Mouse (Mus musculus): ENCODE results near the gene Smco3.

Smco3 gene

DNA sequence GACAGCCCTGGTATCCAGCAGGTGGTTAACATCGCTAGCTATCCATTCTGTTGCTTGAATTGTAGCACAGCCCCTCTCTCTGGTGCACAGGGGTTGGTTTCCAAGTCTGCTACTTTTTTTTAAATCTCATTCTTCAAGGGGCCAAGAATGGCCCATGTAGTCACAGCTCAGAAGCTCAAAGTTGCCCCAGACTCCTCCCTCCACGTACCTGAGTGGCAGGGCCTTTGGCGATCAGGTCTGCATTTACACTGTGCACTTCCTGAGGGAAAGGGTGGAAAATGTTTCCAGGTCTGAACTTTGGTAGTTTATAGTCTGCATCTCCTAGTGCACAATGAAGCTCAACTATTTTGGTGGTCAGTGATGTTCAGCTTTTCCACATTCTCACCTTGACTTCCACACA is 12.0 kb upstream of the Smco3 start:
- no peak for DNase-seq (ENCODE audit: low read depth, low spot score)

DNA sequence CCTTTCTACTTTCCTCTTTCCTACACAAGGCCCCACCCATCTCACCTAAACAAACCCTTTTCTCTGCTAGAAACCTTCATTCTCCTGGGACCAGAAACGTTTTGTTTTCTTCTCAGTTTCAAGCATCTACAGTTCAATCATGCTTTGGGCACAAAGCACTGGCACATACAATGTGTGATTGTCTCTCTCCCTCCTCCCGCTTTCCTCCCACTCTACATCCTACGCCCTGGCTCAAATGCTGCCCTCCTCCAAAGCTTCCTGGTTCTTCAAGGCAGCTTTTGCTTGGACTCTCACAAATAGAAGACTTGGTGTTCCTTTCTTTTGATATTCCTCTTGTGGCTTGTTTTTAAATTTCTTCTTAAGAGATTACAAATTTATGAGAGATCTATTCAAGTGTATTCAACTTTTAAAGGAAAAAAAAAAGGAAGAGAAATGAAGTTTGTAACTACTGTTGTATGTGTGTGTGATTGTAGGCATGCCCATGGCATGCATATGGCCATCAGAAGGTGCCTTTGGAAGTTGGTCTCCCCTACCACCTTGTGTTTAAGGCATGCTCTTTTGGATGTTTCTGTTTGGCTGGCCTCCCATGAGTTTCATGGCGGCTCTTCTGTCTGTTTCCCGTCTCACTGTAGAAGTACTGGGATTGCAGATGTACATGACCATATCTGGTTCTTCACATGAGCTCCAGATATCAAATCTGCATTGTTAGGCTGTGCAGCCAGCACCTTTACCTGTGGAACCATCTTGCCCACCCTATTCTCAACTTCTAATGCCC is 10.6 kb upstream of the Smco3 start:
- DNase-seq (ENCODE audit: low read depth, low spot score) = no peak

DNA sequence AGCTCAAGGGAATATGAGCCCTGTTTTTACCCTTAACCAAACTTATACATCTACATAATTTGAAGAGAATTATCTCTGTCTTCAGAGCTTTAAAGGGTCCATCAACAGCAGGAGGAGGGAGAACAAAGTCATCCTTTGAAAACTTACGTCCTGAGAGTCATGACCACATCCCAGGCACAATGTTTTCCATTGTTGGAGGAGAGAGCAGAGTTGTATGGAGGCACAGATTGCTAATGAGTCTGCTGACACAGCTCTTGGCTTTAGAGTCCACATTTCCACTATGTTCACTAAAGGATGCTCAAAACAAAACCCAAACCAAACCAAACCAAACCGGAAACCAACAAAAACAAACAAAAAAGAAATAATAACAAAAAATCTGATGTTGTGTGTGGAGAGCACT is 9.7 kb upstream of the Smco3 start:
- DNase-seq (ENCODE audit: low read depth, low spot score) = no peak

- no peak for DNase-seq (ENCODE audit: low read depth, low spot score)
Observed at GRCm38 (mm10) chr6:136837323-136837722, 2.1 kb upstream of the Smco3 start.

- DNase-seq (ENCODE audit: low read depth, low spot score) = peak; percentile 62
Observed at GRCm38 (mm10) chr6:136831712-136832111, 3.5 kb downstream of the Smco3 start.

DNA sequence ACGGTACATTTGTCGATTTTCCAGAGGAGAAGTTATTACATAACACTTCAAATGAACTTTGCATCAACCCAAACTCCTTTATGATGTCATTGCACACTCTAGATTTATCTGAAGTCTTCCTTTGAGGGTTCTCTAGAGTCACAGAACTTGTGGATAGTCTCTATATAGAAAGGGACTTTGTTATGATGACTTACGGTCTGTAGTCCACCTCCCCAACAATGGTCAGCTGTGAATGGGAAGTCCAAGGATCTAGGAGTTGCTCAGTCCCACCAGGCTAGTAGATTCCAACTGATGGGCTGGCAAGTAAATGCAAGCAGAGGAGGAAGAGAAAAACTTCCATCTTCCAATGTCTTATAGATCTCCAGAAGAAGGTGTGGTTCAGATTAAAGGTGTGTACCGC is 6.6 kb downstream of the Smco3 start:
- no peak for DNase-seq (ENCODE audit: low read depth, low spot score)

GRCm38 (mm10) chr6:136827881-136828561 is 7.2 kb downstream of the Smco3 start, which contains the start of gene Wbp11:
Gene Wbp11, minus strand, starts transcription at chr6:136828233.
- peak; percentile 97 for DNase-seq (ENCODE audit: low read depth, low spot score)

- no peak for DNase-seq (ENCODE audit: low read depth, low spot score)
Observed at GRCm38 (mm10) chr6:136827516-136827880, 7.8 kb downstream of the Smco3 start, which contains the start of gene BC049715. Gene BC049715, plus strand, starts transcription at chr6:136827626.

- DNase-seq (ENCODE audit: low read depth, low spot score) = no peak
Observed at GRCm38 (mm10) chr6:136827116-136827515, 8.1 kb downstream of the Smco3 start.

DNA sequence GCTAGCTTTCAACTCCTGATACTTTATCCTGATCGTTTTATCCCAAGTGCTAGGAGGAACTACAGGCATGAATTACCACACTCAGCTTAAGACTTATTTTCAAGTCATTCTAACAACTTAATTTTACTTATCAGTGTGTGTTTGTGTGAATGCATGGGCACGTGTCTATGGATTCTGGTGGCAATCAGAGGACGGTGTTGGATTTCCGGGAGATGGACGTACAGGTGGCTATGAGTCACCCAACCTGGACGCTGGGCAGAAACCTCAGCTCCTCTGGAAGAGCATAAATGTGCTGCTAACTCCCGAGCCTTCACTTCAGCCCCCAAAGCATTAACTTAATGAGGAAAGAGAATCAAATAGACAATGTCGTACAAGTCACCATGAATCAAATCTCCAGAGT is 10.3 kb downstream of the Smco3 start:
- no peak for DNase-seq (ENCODE audit: low read depth, low spot score)

- no peak for DNase-seq (ENCODE audit: low read depth, low spot score)
Observed at GRCm38 (mm10) chr6:136821086-136821485, 14.2 kb downstream of the Smco3 start.

- no peak for DNase-seq (ENCODE audit: low read depth, low spot score)
Observed at GRCm38 (mm10) chr6:136820381-136820780, 14.9 kb downstream of the Smco3 start.

GRCm38 (mm10) chr6:136817549-136817948 is 17.7 kb downstream of the Smco3 start:
- no peak for DNase-seq (ENCODE audit: low read depth, low spot score)

GRCm38 (mm10) chr6:136816826-136817225 is 18.4 kb downstream of the Smco3 start:
- DNase-seq (ENCODE audit: low read depth, low spot score) = no peak

GRCm38 (mm10) chr6:136815381-136815780 is 19.9 kb downstream of the Smco3 start:
- DNase-seq (ENCODE audit: low read depth, low spot score) = no peak

- DNase-seq (ENCODE audit: low read depth, low spot score) = no peak
Observed at GRCm38 (mm10) chr6:136813117-136813516, 22.1 kb downstream of the Smco3 start.

DNA sequence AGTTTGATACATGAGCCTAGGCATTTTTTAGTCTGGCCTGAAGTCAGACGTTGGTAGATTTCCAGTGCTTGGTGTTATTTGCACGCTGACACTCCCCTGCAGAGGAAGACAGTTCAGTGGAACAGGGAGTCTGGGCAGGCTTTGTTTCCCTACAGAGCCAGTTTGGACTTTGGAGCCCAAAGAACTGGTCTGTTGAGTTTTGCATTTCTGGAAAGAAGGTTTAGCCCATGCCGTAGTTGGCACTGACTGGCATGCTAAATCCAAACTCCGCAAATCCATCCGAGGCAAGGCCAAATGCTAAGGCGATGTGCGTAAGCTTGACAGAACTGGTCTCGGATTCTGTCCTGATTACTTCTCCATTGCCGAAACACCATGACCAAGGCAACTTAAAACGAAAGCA is 24.1 kb downstream of the Smco3 start:
- no peak for DNase-seq (ENCODE audit: low read depth, low spot score)

GRCm38 (mm10) chr6:136809673-136810072 is 25.6 kb downstream of the Smco3 start:
- DNase-seq (ENCODE audit: low read depth, low spot score) = peak; percentile 23

- peak; percentile 81 for DNase-seq (ENCODE audit: low read depth, low spot score)
Observed at GRCm38 (mm10) chr6:136809077-136809476, 26.2 kb downstream of the Smco3 start.

DNA sequence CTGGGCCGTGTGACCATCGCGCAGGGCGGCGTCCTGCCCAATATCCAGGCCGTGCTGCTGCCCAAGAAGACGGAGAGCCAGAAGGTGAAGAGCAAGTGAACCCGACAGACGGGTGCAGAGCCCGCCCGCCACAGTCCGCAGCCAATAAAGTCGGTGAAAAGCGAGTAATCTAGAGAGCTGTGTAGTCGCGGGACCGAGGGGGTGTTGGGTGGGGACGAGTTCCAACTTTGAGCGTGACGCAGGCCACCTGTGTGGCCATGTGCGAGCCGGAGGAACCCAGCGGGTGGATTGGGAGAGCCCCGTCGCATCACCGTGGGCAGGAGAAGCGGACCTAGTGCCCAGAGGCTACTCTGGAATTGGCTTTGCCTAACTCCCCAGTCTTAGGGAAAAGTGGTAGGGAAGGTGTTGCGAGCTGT is 26.6 kb downstream of the Smco3 start:
- DNase-seq (ENCODE audit: low read depth, low spot score) = peak; percentile 64

- DNase-seq (ENCODE audit: low read depth, low spot score) = peak; percentile 99
Observed at GRCm38 (mm10) chr6:136808014-136808417, 27.2 kb downstream of the Smco3 start, which contains the start of gene H2afj. Gene H2afj, plus strand, starts transcription at chr6:136808244.

DNA sequence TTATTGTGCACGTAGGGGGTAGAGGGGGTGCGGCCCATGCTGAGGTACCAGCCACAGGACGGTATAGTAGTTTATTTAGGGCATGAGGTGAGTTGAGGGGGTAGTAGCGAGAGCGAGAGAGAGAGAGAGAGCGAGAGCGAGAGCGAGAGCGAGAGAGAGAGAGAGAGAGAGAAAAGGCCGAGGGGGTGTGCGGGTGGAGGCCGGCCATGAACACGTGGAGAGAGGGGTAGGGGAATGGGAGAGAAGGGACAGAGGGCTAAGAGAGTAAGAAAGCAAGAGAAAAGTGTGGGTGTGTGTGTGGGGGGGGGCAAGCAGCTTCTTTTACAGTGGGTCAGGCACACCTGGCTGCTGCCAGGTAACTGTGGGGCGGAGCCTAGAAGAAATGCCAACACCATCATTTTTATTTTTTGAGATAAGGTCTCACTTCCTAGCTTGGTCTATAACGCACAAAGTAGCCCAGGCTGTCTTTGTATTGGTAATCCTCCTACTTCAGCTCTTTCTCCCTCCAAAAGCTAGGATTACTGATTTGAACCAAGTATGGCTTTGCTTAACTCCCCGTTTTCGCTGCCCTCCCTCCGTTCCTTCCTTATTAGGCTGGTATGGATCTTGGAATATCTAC is 27.7 kb downstream of the Smco3 start:
- DNase-seq (ENCODE audit: low read depth, low spot score) = peak; percentile 29

DNA sequence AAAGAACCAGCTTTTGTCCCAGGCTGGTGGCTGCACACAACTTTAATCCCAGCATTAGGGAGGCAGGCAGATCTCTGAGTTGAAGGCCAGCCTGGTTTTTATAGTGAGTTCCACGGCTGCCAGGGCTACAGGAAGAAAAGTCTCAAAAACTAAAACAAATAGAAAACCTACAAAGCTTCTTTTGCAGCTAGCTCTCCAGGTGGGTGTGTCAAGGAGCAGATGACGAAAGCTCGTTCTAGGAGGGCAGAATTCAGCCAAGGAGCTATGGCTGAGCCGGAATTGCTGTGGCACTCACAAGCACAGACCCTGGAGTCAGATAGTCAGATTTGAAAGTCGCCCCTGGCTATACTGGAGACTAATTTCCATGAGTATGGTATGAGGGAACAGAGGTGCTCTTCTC is 28.4 kb downstream of the Smco3 start:
- no peak for DNase-seq (ENCODE audit: low read depth, low spot score)
